Mouse (Mus musculus) bone marrow macrophage, adult 2 months (primary cell): ENCODE measurements around the gene Tecpr1.

Experiments
- CTCF ChIP-seq: IDR thresholded peaks from 2 replicates; pipeline ENCODE4 v1.5.1; 2012; ENCODE audit warnings: low read depth, mild to moderate bottlenecking, low read length, moderate library complexity
- POLR2A ChIP-seq: IDR thresholded peaks from 2 replicates; pipeline ENCODE4 v1.6.1; 2012; ENCODE audit warnings: mild to moderate bottlenecking, low read depth, low read length, borderline replicate concordance

DNA sequence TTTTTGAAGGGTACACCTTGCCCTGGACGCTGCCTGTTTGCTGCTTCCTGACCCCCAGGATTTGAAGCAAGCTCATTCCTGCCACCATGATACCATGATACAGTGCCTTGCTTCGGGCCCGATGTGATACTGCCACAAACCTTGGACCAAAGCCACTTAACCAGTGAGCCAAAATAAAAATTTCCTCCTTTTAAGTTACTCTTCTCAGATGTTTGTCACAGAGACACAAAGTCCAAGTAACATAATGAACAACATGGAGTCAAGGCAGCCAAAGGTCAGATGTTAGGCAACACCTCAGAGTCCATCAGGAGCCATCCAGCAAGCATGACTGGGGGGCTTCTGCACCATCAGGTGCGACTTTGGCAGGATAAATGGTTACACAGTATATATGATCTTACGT is 9.1 kb upstream of the Tecpr1 start:
- TF ChIP-seq POLR2A: no peak
- TF ChIP-seq CTCF: no peak
